Mouse (Mus musculus) kidney, adult 2 months (tissue): ENCODE data around the gene Zp1.

Experiments used
- CTCF ChIP-seq: fragments of 200-500 bp; conservative IDR thresholded peaks from 2 replicates; pipeline ENCODE4 v1.5.1; 2011; ENCODE audit warnings: low read depth, mild to moderate bottlenecking, control low read depth, low read length, moderate library complexity, mixed read lengths; ENCODE audit not compliant: insufficient read depth, insufficient read length
- POLR2A ChIP-seq: fragments of 200-500 bp; IDR thresholded peaks from one replicate; pipeline ENCODE4 v1.6.1; 2011; ENCODE audit warnings: low read depth, low read length, control low read depth

GRCm38 (mm10) chr19:10895708-10896107, 24.7 kb downstream of the Zp1 start:
- TF ChIP-seq CTCF (no peak), POLR2A (no peak)
